Mouse (Mus musculus) thymus, adult 2 months (tissue): ENCODE results near the gene Adamts9. TPM values are rescaled to one million over a fixed set of nuclear protein-coding genes. Genes with fewer than 3 reads are reported as not detected.

Source experiments
- DNase-seq: peaks from one replicate; pipeline ENCODE4 v3.0.0; 2021
- H3K27ac ChIP-seq: fragments of 200-500 bp; 2 replicates; pipeline ENCODE4 v1.5.1; 2012; ENCODE audit warnings: low read length, control low read depth; ENCODE audit not compliant: control insufficient read depth, insufficient read depth
- H3K27me3 ChIP-seq: fragments of 200-500 bp; 2 replicates; pipeline ENCODE4 v1.6.1; 2012; ENCODE audit warnings: mild to moderate bottlenecking, low read length, moderate library complexity, mixed read lengths; ENCODE audit not compliant: control insufficient read depth, insufficient read depth
- H3K36me3 ChIP-seq: fragments of 200-500 bp; 2 replicates; pipeline ENCODE4 v1.6.1; 2012; ENCODE audit warnings: mild to moderate bottlenecking, low read length, moderate library complexity; ENCODE audit not compliant: control insufficient read depth, insufficient read depth
- H3K4me1 ChIP-seq: fragments of 200-500 bp; replicated peaks from 2 replicates; pipeline ENCODE4 v1.6.1; 2012; ENCODE audit warnings: low read length; ENCODE audit not compliant: control insufficient read depth, insufficient read depth
- H3K4me3 ChIP-seq: fragments of 200-500 bp; 2 replicates; pipeline ENCODE4 v1.5.1; 2012; ENCODE audit warnings: mild to moderate bottlenecking, low read length, control low read depth, moderate library complexity; ENCODE audit not compliant: control insufficient read depth, insufficient read depth
- CTCF ChIP-seq: fragments of 200-500 bp; IDR thresholded peaks from 2 replicates; pipeline ENCODE4 v1.5.1; 2012; ENCODE audit warnings: mild to moderate bottlenecking, control low read depth, low read length, moderate library complexity, borderline replicate concordance; ENCODE audit not compliant: control insufficient read depth, poor library complexity, insufficient read depth; ENCODE audit errors: extremely low read depth
- POLR2A ChIP-seq: fragments of 200-500 bp; IDR thresholded peaks from 2 replicates; pipeline ENCODE4 v1.6.1; 2012; ENCODE audit warnings: mild to moderate bottlenecking, low read length, control low read depth, moderate library complexity; ENCODE audit not compliant: control insufficient read depth, poor library complexity, insufficient read depth; ENCODE audit errors: extremely low read depth
- WGBS: fragments of 180-500 bp; shearing (Covaris S2); methylation state at CpG from one replicate; pipeline ENCODE4 v1.1.7; 2018; 5-methylcytosine and 5-hydroxymethylcytosine counted together
- polyA plus RNA-seq: library from polyadenylated mRNA; depleted of rRNA; stranded (reverse); fragments of >200 nt; gene quantifications from 2 replicates; pipeline ENCODE4 v1.2.3, GENCODE M21; 2012

Adamts9 gene
- polyA plus RNA-seq, 1 experiment = 4.5 TPM

GRCm38 (mm10) chr6:92871813-92872212 lies 71.5 kb downstream of the Adamts9 start:
- TF ChIP-seq CTCF = no peak
- no peak for TF ChIP-seq POLR2A
- no peaks in the 10 kb centered on the region for H3K27me3 ChIP-seq
- no peak overlapping the region for H3K4me3 ChIP-seq
- WGBS = 86% methylated on average over 4 of the region's 4 CpGs
- H3K27ac ChIP-seq = no peak overlapping the region
- no peak for DNase-seq
- no peaks in the 10 kb centered on the region for H3K36me3 ChIP-seq
- no peaks in the 10 kb centered on the region for H3K4me1 ChIP-seq

- Histone ChIP-seq H3K27me3 (no peaks in the 10 kb centered on the region), H3K27ac (no peak overlapping the region), H3K4me3 (no peak overlapping the region), H3K4me1 (no peaks in the 10 kb centered on the region), H3K36me3 (no peaks in the 10 kb centered on the region)
- TF ChIP-seq CTCF (no peak), POLR2A (no peak)
- 91% methylated on average over 16 of the region's 16 CpGs for WGBS
- no peak for DNase-seq
Measured at GRCm38 (mm10) chr6:92869582-92870219, 73.6 kb downstream of the Adamts9 start.

GRCm38 (mm10) chr6:92869089-92869581 lies 74.2 kb downstream of the Adamts9 start, which contains the start of gene Gm15737:
TSS of gene Gm15737 (plus strand) at chr6:92869357.
- Histone ChIP-seq H3K27me3 (no peaks in the 10 kb centered on the region), H3K4me3 (no peak within 1 kb of the TSS), H3K4me1 (no peaks in the 10 kb centered on the region), H3K27ac (no peak within 1 kb of the TSS), H3K36me3 (no peaks in the 10 kb centered on the region)
- WGBS = 88% methylated on average over 4 of the region's 4 CpGs
- DNase-seq = no peak
- no peak for TF ChIP-seq POLR2A
- TF ChIP-seq CTCF = no peak

- TF ChIP-seq CTCF = no peak
- no peak for TF ChIP-seq POLR2A
- Histone ChIP-seq H3K36me3 (no peaks in the 10 kb centered on the region), H3K4me1 (no peaks in the 10 kb centered on the region), H3K27ac (no peak overlapping the region), H3K27me3 (no peaks in the 10 kb centered on the region), H3K4me3 (no peak overlapping the region)
- 92% methylated on average over 9 of the region's 9 CpGs for WGBS
- DNase-seq = no peak
Measured at GRCm38 (mm10) chr6:92862599-92862998, 80.7 kb downstream of the Adamts9 start.

- no peak for TF ChIP-seq CTCF
- no peak for TF ChIP-seq POLR2A
- Histone ChIP-seq H3K27ac (no peak overlapping the region), H3K27me3 (no peaks in the 10 kb centered on the region), H3K4me3 (no peak overlapping the region), H3K36me3 (no peaks in the 10 kb centered on the region), H3K4me1 (no peaks in the 10 kb centered on the region)
- WGBS = 90% methylated on average over 5 of the region's 5 CpGs
- DNase-seq = no peak
Measured at GRCm38 (mm10) chr6:92860285-92860912, 82.9 kb downstream of the Adamts9 start.

GRCm38 (mm10) chr6:92858721-92859510 lies 84.4 kb downstream of the Adamts9 start:
- WGBS = 75% methylated on average over 12 of the region's 12 CpGs
- TF ChIP-seq POLR2A = no peak
- TF ChIP-seq CTCF = no peak
- Histone ChIP-seq H3K36me3 (no peaks in the 10 kb centered on the region), H3K27ac (no peak overlapping the region), H3K27me3 (no peaks in the 10 kb centered on the region), H3K4me3 (no peak overlapping the region), H3K4me1 (no peaks in the 10 kb centered on the region)
- no peak for DNase-seq
